Comparison of ENCODE assay signal across 10 mouse cellular contexts in the genomic region with DNA sequence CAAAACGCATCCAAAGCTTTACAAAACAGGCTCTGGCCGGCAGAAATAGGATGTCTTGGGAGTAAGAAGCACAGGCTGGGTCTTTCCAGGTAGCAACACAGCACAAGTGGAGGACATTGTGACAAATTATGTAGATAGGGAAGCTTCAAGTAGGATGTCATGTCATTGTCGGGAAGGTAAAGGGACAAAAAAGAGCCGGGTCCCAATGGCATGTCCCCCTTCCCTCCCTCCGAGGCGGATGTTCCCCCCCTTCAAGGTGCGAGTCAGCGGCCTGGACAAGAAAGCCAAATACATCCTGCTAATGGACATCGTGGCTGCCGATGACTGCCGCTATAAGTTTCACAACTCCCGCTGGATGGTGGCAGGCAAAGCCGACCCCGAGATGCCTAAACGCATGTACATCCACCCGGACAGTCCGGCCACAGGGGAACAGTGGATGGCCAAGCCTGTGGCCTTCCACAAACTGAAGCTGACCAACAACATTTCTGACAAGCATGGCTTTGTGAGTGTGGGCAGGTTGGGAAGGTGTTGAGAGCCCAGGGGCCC. TPM values are rescaled to one million over a fixed set of nuclear protein-coding genes. Genes with fewer than 3 reads are reported as not detected.
A peak's percentile ranks its signal among the peaks of the same experiment; 100 is the strongest.
DNase-seq lines count a peak whose midpoint lies in the region; ATAC-seq and TF ChIP-seq lines count a peak whose summit lies in the region.
"Had no signal": no experiment of that assay in that cellular context is flagged by ENCODE, and none has a peak within 500 bp of the region (broad histone marks: within the 10 kb centered on the region; RNA-seq: fewer than 3 reads in every experiment).

No protein-coding gene starts in this region.

- no peaks in the 10 kb centered on the region for H3K36me3 ChIP-seq in forebrain, embryonic 12.5 days (replicated peaks)
- no peaks in the 10 kb centered on the region for H3K36me3 ChIP-seq in forebrain, embryonic 15.5 days
- peaks cover 9% of the 10 kb centered on the region; the same call in 1 of the 2 replicates for H3K36me3 ChIP-seq in limb, embryonic 12.5 days
- H3K36me3 ChIP-seq in stomach, postnatal 0 days (ENCODE audit: control insufficient read depth, insufficient read depth, low read length) = 0 out of 2 replicates have a peak, but pooled peaks cover 3% of the 10 kb centered on the region

- TF ChIP-seq CTCF in stomach, postnatal 0 days (IDR thresholded peaks at IDR 0.05; ENCODE audit: low read depth) = no peak

- ATAC-seq in forebrain, embryonic 12.5 days (ENCODE audit: low FRiP score) = no peak
- no peak for ATAC-seq in forebrain, embryonic 15.5 days (replicated peaks)
- no peak for ATAC-seq in limb, embryonic 12.5 days (ENCODE audit: insufficient number of reproducible peaks, insufficient read depth, low FRiP score, low TSS enrichment, low read depth)
- no peak for ATAC-seq in stomach, postnatal 0 days (ENCODE audit: low FRiP score, low TSS enrichment)
- no peak for ATAC-seq in CD4-positive, CD25-positive, alpha-beta regulatory T cell, adult 4 months
- no peak for ATAC-seq in megakaryocyte progenitor cell, adult 5-6 weeks (replicated peaks; ENCODE audit: poor library complexity)

- no peak overlapping the region for H3K27ac ChIP-seq in forebrain, embryonic 12.5 days
- H3K27ac ChIP-seq in forebrain, embryonic 15.5 days (replicated peaks) = no peak overlapping the region
- H3K27ac ChIP-seq in limb, embryonic 12.5 days = peak overlapping the region; percentile 91
- H3K27ac ChIP-seq in stomach, postnatal 0 days (replicated peaks) = no peak overlapping the region; the same call in 1 of the 2 replicates
- H3K27ac ChIP-seq: left cerebral cortex, adult 2 months had no signal

- peaks cover 98% of the 10 kb centered on the region for H3K27me3 ChIP-seq in forebrain, embryonic 12.5 days
- H3K27me3 ChIP-seq in forebrain, embryonic 15.5 days = peaks cover 87% of the 10 kb centered on the region
- peaks cover 93% of the 10 kb centered on the region for H3K27me3 ChIP-seq in limb, embryonic 12.5 days
- peaks cover 3% of the 10 kb centered on the region; the same call in 1 of the 2 replicates for H3K27me3 ChIP-seq in stomach, postnatal 0 days (ENCODE audit: control insufficient read depth, insufficient read depth, low read length)

- no peak overlapping the region for H3K9ac ChIP-seq in forebrain, embryonic 12.5 days
- H3K9ac ChIP-seq in forebrain, embryonic 15.5 days (replicated peaks) = no peak overlapping the region
- H3K9ac ChIP-seq in limb, embryonic 12.5 days (replicated peaks) = peak overlapping the region; percentile 90
- H3K9ac ChIP-seq in stomach, postnatal 0 days (ENCODE audit: low read length) = peak overlapping the region; percentile 83

- peak overlapping the region; percentile 11; the same call in 1 of the 2 replicates for H3K4me3 ChIP-seq in forebrain, embryonic 12.5 days (replicated peaks)
- H3K4me3 ChIP-seq in forebrain, embryonic 15.5 days = no peak overlapping the region
- H3K4me3 ChIP-seq in limb, embryonic 12.5 days (replicated peaks) = peak overlapping the region; percentile 66
- peak overlapping the region; percentile 60 for H3K4me3 ChIP-seq in stomach, postnatal 0 days (ENCODE audit: low read depth, low read length)
- H3K4me3 ChIP-seq: left cerebral cortex, adult 2 months had no signal

- peaks cover 48% of the 10 kb centered on the region for H3K4me1 ChIP-seq in forebrain, embryonic 12.5 days
- H3K4me1 ChIP-seq in forebrain, embryonic 15.5 days = peaks cover 40% of the 10 kb centered on the region
- peaks cover 56% of the 10 kb centered on the region for H3K4me1 ChIP-seq in limb, embryonic 12.5 days (replicated peaks)
- peaks cover 8% of the 10 kb centered on the region; the same call in 1 of the 2 replicates for H3K4me1 ChIP-seq in stomach, postnatal 0 days (replicated peaks; ENCODE audit: control insufficient read depth, insufficient read depth)

- no peak for TF ChIP-seq EP300 in stomach, postnatal 0 days (optimal IDR thresholded peaks at IDR 0.05)

- no peak overlapping the region for H3K4me2 ChIP-seq in forebrain, embryonic 12.5 days
- no peak overlapping the region for H3K4me2 ChIP-seq in forebrain, embryonic 15.5 days (replicated peaks)
- H3K4me2 ChIP-seq in limb, embryonic 12.5 days = peak overlapping the region; percentile 83
- H3K4me2 ChIP-seq in stomach, postnatal 0 days (replicated peaks; ENCODE audit: low read depth) = peak overlapping the region; percentile 76

- H3K9me3 ChIP-seq in forebrain, embryonic 12.5 days = no peaks in the 10 kb centered on the region
- H3K9me3 ChIP-seq in forebrain, embryonic 15.5 days = no peaks in the 10 kb centered on the region
- no peaks in the 10 kb centered on the region for H3K9me3 ChIP-seq in limb, embryonic 12.5 days
- H3K9me3 ChIP-seq in stomach, postnatal 0 days (ENCODE audit: control insufficient read depth, low read length) = no peaks in the 10 kb centered on the region

- 3% methylated on average over 15 of the region's 17 CpGs for WGBS in forebrain, embryonic 12.5 days
- 3% methylated on average over 17 of the region's 17 CpGs for WGBS in forebrain, embryonic 15.5 days
- WGBS in limb, embryonic 12.5 days = 3% methylated on average over 17 of the region's 17 CpGs
- 37% methylated on average over 17 of the region's 17 CpGs for WGBS in stomach, postnatal 0 days

- peak; percentile 3 for DNase-seq in urinary bladder, postnatal 14 days (ENCODE audit: low spot score)
- DNase-seq in urinary bladder, postnatal 10 days (ENCODE audit: low spot score) = no peak
- no peak for DNase-seq in stomach, postnatal 0 days (ENCODE audit: low spot score)

RNA-seq across cellular contexts. Expression of a gene that starts 2.1 kb away (rescaled TPM):
- 0.81 and 1.0 TPM in 2 replicates for polyA plus RNA-seq in forebrain, embryonic 12.5 days (2016; fragmentation: Nextera tagmentation; extraction: Ambion mirVana)
- 0.76 and 0.86 TPM in 2 replicates for polyA plus RNA-seq in forebrain, embryonic 15.5 days (2015; fragmentation: Nextera tagmentation; extraction: Ambion mirVana)
- polyA plus RNA-seq in limb, embryonic 12.5 days (2016; fragmentation: Nextera tagmentation; extraction: Ambion mirVana) = 7.9 and 10.0 TPM in 2 replicates
- 5.2 and 6.9 TPM in 2 replicates for polyA plus RNA-seq in stomach, postnatal 0 days (2015; fragmentation: Nextera tagmentation; extraction: Ambion mirVana)
- polyA plus RNA-seq in CD4-positive, CD25-positive, alpha-beta regulatory T cell, adult 4 months (2017; shearing (Covaris generic)) = not detected
- 0.10 TPM in 1 of 2 replicates, not detected in the other for total RNA-seq in megakaryocyte progenitor cell, adult 5-6 weeks (2015)
- total RNA-seq in megakaryocyte progenitor cell, adult 5-6 weeks (2017) = not detected in 2 replicates

RNA-seq across cellular contexts. Expression of a gene that starts 15.7 kb away (rescaled TPM):
- polyA plus RNA-seq in forebrain, embryonic 12.5 days (2016; fragmentation: Nextera tagmentation; extraction: Ambion mirVana) = not detected in 2 replicates
- polyA plus RNA-seq in forebrain, embryonic 15.5 days (2015; fragmentation: Nextera tagmentation; extraction: Ambion mirVana) = not detected in 2 replicates
- not detected in 2 replicates for polyA plus RNA-seq in limb, embryonic 12.5 days (2016; fragmentation: Nextera tagmentation; extraction: Ambion mirVana)
- 0.18 TPM in 1 of 2 replicates, not detected in the other for polyA plus RNA-seq in stomach, postnatal 0 days (2015; fragmentation: Nextera tagmentation; extraction: Ambion mirVana)
- polyA plus RNA-seq in CD4-positive, CD25-positive, alpha-beta regulatory T cell, adult 4 months (2017; shearing (Covaris generic)) = under 1 TPM in 1 of 2 experiments, not detected in 1; 0.59 TPM
- total RNA-seq in megakaryocyte progenitor cell, adult 5-6 weeks (2015) = not detected in 2 replicates
- total RNA-seq in megakaryocyte progenitor cell, adult 5-6 weeks (2017) = not detected in 2 replicates
- total RNA-seq: adrenal gland, postnatal 36 days; left cerebral cortex, adult 2 months had no signal

RNA-seq across cellular contexts. Expression of a gene that starts 51.8 kb away (rescaled TPM):
- 0.23 and 0.42 TPM in 2 replicates for polyA plus RNA-seq in forebrain, embryonic 12.5 days (2016; fragmentation: Nextera tagmentation; extraction: Ambion mirVana)
- 0.11 and 0.25 TPM in 2 replicates for polyA plus RNA-seq in forebrain, embryonic 15.5 days (2015; fragmentation: Nextera tagmentation; extraction: Ambion mirVana)
- 39.2 and 44.0 TPM in 2 replicates for polyA plus RNA-seq in limb, embryonic 12.5 days (2016; fragmentation: Nextera tagmentation; extraction: Ambion mirVana)
- polyA plus RNA-seq in stomach, postnatal 0 days (2015; fragmentation: Nextera tagmentation; extraction: Ambion mirVana) = 0.04 and 0.05 TPM in 2 replicates
- not detected for polyA plus RNA-seq in CD4-positive, CD25-positive, alpha-beta regulatory T cell, adult 4 months (2017; shearing (Covaris generic))
- not detected in 2 replicates for total RNA-seq in megakaryocyte progenitor cell, adult 5-6 weeks (2015)
- not detected in 2 replicates for total RNA-seq in megakaryocyte progenitor cell, adult 5-6 weeks (2017)
- total RNA-seq: adrenal gland, postnatal 36 days had no signal

Comparison
In these comparisons a context has a peak if more than half of its experiments do, and no peak if none do; other contexts are left out.
1. H3K4me2 ChIP-seq: peak in limb, embryonic 12.5 days (single experiment) and stomach, postnatal 0 days (single experiment); none in forebrain, embryonic 12.5 days (single experiment) and forebrain, embryonic 15.5 days (single experiment).
2. H3K9ac ChIP-seq: peak in limb, embryonic 12.5 days (single experiment) and stomach, postnatal 0 days (single experiment); none in forebrain, embryonic 12.5 days (single experiment) and forebrain, embryonic 15.5 days (single experiment).
3. RNA of a gene that starts 51.8 kb away (polyA plus RNA-seq): 39.2 to 44.0 TPM in limb, embryonic 12.5 days; 0.23 to 0.42 TPM in forebrain, embryonic 12.5 days, 0.11 to 0.25 TPM in forebrain, embryonic 15.5 days, 0.04 to 0.05 TPM in stomach, postnatal 0 days and not detected in CD4-positive, CD25-positive, alpha-beta regulatory T cell, adult 4 months; every median in the first group is over 10 times any median in the second.